Mouse (Mus musculus): ENCODE measurements at regions not wholly inside any gene's neighbourhood (a gene's known extent, or its start where the extent isn't known, plus 50 kb on each side); places are given as distances from the start of the nearest gene placed in this dataset.

DNA sequence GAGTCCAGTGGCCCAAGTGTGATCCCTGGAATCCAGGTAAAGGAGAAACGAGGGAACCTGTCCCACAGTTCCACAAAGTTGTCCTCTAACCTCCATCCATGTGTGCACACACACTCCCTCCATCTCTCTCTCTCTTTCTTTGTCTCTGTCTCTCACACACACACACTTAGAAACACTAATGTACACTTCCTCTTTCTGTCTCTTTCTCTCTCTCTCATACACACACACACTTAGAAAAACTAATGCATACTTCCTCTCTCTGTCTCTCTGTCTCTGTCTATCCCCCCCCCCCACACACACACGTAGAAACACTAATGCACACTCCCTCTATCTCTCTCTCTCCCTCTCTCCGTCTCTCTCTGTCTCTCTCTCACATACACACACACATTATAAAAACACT is 61.2 kb upstream of the Bmp2k start:
- DNase-seq, result no peak

GRCm38 (mm10) chr5:96938718-96939117 is 58.8 kb upstream of the Bmp2k start:
- DNase-seq, result no peak

GRCm38 (mm10) chr5:96939273-96939672 is 58.2 kb upstream of the Bmp2k start:
- no peak for DNase-seq

GRCm38 (mm10) chr5:96940170-96941086 is 57.1 kb upstream of the Bmp2k start:
- no peak for DNase-seq

- no peak for DNase-seq
Measured at GRCm38 (mm10) chr5:96941087-96941468, 56.4 kb upstream of the Bmp2k start.

GRCm38 (mm10) chr5:96941518-96941917 is 56.0 kb upstream of the Bmp2k start:
- DNase-seq, result no peak
